Mouse (Mus musculus): ENCODE measurements around the gene 6030408B16Rik. TPM values are rescaled to one million over a fixed set of nuclear protein-coding genes. Genes with fewer than 3 reads are reported as not detected.

6030408B16Rik gene
- polyA plus RNA-seq, 1 experiment from 2014 or later: 0.48 TPM

DNA sequence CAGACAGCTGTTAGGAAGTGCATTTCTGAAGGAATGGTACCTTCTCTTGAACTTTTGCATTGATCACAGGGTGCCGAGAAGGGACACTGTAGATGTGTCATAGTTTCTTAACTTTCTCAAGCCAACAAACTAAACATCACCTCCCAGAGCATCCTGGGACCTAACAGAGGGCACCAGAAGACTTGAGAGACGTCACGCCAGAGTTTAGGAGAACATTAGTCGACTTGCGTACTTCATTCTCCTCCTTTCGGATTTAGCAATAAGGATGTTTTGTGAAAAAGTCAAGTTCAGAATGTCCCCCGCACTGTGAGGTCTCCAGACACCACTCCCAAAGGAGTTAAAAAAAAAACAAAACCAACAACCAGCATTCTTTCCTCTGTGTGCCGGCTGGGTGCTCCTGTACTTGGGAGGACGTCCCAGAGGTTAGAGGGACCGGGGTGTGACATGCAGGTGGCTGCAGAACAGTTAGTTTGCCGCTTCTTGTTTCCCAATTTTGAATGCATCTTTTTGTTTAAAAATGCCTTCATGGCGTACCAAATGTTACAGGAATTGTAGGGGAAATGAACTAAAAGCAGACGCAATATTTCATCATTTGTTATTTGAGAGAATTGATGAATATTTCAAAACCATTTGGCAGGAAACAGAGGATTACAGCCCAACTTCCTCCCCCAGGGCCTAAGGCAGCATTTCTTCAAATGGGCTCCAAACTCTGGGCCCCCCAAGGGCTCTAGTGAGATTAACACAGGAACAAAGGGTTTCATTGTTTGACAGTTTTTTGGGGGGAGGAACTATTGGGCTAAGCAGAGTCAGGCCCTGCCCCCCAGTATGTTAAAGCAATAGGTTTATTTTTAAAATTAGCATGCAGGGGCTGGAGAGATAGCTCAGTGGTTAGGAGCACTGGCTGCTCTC, 15.7 kb downstream of the 6030408B16Rik start:
- H3K36me3 ChIP-seq: no peaks in the 10 kb centered on the region
- no peak overlapping the region for H3K4me3 ChIP-seq
- H3K9ac ChIP-seq (replicated peaks): no peak overlapping the region

GRCm38 (mm10) chr15:101309493-101309892, 16.5 kb downstream of the 6030408B16Rik start:
- no peaks in the 10 kb centered on the region for H3K9me3 ChIP-seq
- no peak for ATAC-seq (replicated peaks)
- H3K4me1 ChIP-seq: no peaks in the 10 kb centered on the region
- H3K4me3 ChIP-seq: no peak overlapping the region
- H3K9ac ChIP-seq (replicated peaks): no peak overlapping the region
- H3K4me2 ChIP-seq (replicated peaks): no peak overlapping the region
- H3K36me3 ChIP-seq: no peaks in the 10 kb centered on the region
- H3K27ac ChIP-seq (replicated peaks): no peak overlapping the region
- WGBS: 46% methylated on average over 5 of the region's 5 CpGs
- no peaks in the 10 kb centered on the region for H3K27me3 ChIP-seq

More for the DNA sequence above, 15.7 kb downstream of the 6030408B16Rik start:
- ATAC-seq (replicated peaks): no peak
- Histone ChIP-seq H3K4me1 (no peaks in the 10 kb centered on the region), H3K4me2 (replicated peaks) (no peak overlapping the region), H3K27ac (replicated peaks) (no peak overlapping the region), H3K9me3 (no peaks in the 10 kb centered on the region), H3K27me3 (no peaks in the 10 kb centered on the region)
- 61% methylated on average over 13 of the region's 13 CpGs for WGBS

- Histone ChIP-seq H3K4me3 (no peak overlapping the region), H3K9me3 (no peaks in the 10 kb centered on the region), H3K27me3 (no peaks in the 10 kb centered on the region), H3K36me3 (no peaks in the 10 kb centered on the region), H3K4me1 (peaks cover 7% of the 10 kb centered on the region), H3K27ac (replicated peaks) (no peak overlapping the region), H3K9ac (replicated peaks) (no peak overlapping the region), H3K4me2 (replicated peaks) (no peak overlapping the region)
- no peak for ATAC-seq (replicated peaks)
- WGBS: 62% methylated on average over 12 of the region's 15 CpGs
Measured at GRCm38 (mm10) chr15:101311087-101311770, 18.2 kb downstream of the 6030408B16Rik start.

DNA sequence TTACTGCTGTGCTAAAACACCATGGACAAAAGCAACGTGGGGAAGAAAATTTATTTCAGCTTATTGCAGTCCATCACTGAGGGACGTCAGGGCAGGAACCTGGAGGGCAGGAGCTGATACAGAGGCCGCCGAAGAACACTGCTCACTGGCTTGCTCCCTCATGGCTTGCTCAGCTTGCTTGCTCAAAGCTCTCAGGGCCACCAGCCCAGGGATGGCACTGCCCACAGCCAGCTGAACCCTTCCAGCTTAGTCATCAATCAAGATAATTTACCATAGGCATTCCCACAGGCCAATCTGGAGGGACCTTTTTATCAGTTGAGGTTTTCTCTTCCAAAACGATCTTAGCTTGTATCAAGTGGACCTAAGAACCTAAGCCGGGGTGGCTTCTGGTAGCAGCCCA, 19.0 kb downstream of the 6030408B16Rik start:
- Histone ChIP-seq H3K4me2 (replicated peaks) (no peak overlapping the region), H3K9me3 (no peaks in the 10 kb centered on the region), H3K36me3 (no peaks in the 10 kb centered on the region), H3K4me1 (peaks cover 12% of the 10 kb centered on the region), H3K27ac (replicated peaks) (no peak overlapping the region), H3K9ac (replicated peaks) (no peak overlapping the region), H3K27me3 (no peaks in the 10 kb centered on the region), H3K4me3 (no peak overlapping the region)
- no peak for ATAC-seq (replicated peaks)
- 85% methylated on average over 6 of the region's 6 CpGs for WGBS

DNA sequence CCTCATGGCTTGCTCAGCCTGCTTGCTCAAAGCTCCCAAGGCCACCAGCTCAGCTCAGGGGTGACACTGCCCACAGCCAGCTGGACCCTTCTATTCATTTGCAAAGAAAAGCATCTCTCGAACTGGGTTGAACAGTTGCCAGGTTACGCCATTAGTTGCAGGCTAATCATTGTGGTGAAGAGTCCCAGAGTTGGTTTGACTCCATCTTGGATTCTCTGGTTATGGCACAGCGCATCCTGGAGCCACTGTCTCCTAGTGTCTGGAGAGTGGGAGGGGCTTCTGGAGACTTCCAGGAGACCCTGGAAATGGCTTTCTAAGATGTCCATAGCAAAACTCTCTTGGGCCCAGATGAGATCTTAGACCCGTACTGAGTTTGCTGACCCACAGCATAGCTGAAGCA, 22.4 kb downstream of the 6030408B16Rik start:
- no peak overlapping the region for H3K9ac ChIP-seq (replicated peaks)
- WGBS: 69% methylated on average over 4 of the region's 4 CpGs
- no peaks in the 10 kb centered on the region for H3K9me3 ChIP-seq
- H3K4me3 ChIP-seq: no peak overlapping the region
- H3K27me3 ChIP-seq: no peaks in the 10 kb centered on the region
- H3K27ac ChIP-seq (replicated peaks): no peak overlapping the region
- no peak for ATAC-seq (replicated peaks)
- H3K36me3 ChIP-seq: no peaks in the 10 kb centered on the region
- peaks cover 12% of the 10 kb centered on the region for H3K4me1 ChIP-seq
- H3K4me2 ChIP-seq (replicated peaks): no peak overlapping the region; the same call in 1 of the 2 replicates

DNA sequence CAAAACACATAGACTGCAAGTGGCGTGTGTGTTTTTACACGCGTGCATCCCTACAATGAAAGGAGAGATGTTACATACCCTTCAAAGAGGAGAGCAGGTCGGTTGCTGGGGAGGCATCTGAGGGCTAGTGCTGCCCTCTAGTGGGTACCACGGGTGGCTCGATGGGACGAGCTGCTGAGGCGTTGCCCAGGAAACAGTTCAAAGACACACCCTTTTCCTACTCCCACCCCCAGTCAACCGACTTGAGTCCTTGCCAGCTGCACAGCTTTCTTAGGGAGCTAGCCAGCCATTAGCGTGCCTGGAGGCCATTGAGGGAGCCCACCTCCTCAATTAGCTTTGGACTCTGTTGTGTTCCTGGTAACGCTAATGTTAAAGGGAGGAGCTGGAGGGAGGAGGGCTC, 22.8 kb downstream of the 6030408B16Rik start:
- WGBS: 2% methylated on average over 11 of the region's 11 CpGs
- Histone ChIP-seq H3K9ac (replicated peaks) (no peak overlapping the region), H3K4me3 (peak overlapping the region; percentile 28)

GRCm38 (mm10) chr15:101316279-101316912, 23.4 kb downstream of the 6030408B16Rik start:
- H3K36me3 ChIP-seq: no peaks in the 10 kb centered on the region
- ATAC-seq (replicated peaks): peak; percentile 52; the same call in 1 of the 2 replicates
- H3K4me3 ChIP-seq: peak overlapping the region; percentile 28
- peaks cover 12% of the 10 kb centered on the region for H3K4me1 ChIP-seq
- H3K4me2 ChIP-seq (replicated peaks): peak overlapping the region; percentile 45
- no peaks in the 10 kb centered on the region for H3K9me3 ChIP-seq
- no peak overlapping the region for H3K27ac ChIP-seq (replicated peaks)
- no peaks in the 10 kb centered on the region for H3K27me3 ChIP-seq
- 53% methylated on average over 13 of the region's 13 CpGs for WGBS
- H3K9ac ChIP-seq (replicated peaks): no peak overlapping the region

More for the DNA sequence above, 22.8 kb downstream of the 6030408B16Rik start:
- Histone ChIP-seq H3K9me3 (no peaks in the 10 kb centered on the region), H3K4me2 (replicated peaks) (peak overlapping the region; percentile 45), H3K4me1 (peaks cover 12% of the 10 kb centered on the region), H3K27me3 (no peaks in the 10 kb centered on the region), H3K27ac (replicated peaks) (no peak overlapping the region), H3K36me3 (no peaks in the 10 kb centered on the region)
- peak; percentile 87 for ATAC-seq (replicated peaks)

- no peaks in the 10 kb centered on the region for H3K36me3 ChIP-seq
- no peaks in the 10 kb centered on the region for H3K9me3 ChIP-seq
- no peak overlapping the region for H3K4me2 ChIP-seq (replicated peaks)
- peaks cover 12% of the 10 kb centered on the region for H3K4me1 ChIP-seq
- H3K9ac ChIP-seq (replicated peaks): no peak overlapping the region
- WGBS: 83% methylated on average over 18 of the region's 18 CpGs
- H3K27ac ChIP-seq (replicated peaks): no peak overlapping the region
- ATAC-seq (replicated peaks): no peak
- no peaks in the 10 kb centered on the region for H3K27me3 ChIP-seq
- H3K4me3 ChIP-seq: no peak overlapping the region
Measured at GRCm38 (mm10) chr15:101316913-101317813, 24.2 kb downstream of the 6030408B16Rik start.

GRCm38 (mm10) chr15:101317814-101318500, 24.9 kb downstream of the 6030408B16Rik start:
- no peak overlapping the region for H3K4me3 ChIP-seq
- H3K36me3 ChIP-seq: no peaks in the 10 kb centered on the region
- WGBS: 75% methylated on average over 2 of the region's 2 CpGs
- ATAC-seq (replicated peaks): no peak
- no peaks in the 10 kb centered on the region for H3K27me3 ChIP-seq
- H3K9me3 ChIP-seq: no peaks in the 10 kb centered on the region
- no peak overlapping the region for H3K9ac ChIP-seq (replicated peaks)
- H3K4me1 ChIP-seq: peaks cover 12% of the 10 kb centered on the region
- H3K27ac ChIP-seq (replicated peaks): no peak overlapping the region
- H3K4me2 ChIP-seq (replicated peaks): no peak overlapping the region

DNA sequence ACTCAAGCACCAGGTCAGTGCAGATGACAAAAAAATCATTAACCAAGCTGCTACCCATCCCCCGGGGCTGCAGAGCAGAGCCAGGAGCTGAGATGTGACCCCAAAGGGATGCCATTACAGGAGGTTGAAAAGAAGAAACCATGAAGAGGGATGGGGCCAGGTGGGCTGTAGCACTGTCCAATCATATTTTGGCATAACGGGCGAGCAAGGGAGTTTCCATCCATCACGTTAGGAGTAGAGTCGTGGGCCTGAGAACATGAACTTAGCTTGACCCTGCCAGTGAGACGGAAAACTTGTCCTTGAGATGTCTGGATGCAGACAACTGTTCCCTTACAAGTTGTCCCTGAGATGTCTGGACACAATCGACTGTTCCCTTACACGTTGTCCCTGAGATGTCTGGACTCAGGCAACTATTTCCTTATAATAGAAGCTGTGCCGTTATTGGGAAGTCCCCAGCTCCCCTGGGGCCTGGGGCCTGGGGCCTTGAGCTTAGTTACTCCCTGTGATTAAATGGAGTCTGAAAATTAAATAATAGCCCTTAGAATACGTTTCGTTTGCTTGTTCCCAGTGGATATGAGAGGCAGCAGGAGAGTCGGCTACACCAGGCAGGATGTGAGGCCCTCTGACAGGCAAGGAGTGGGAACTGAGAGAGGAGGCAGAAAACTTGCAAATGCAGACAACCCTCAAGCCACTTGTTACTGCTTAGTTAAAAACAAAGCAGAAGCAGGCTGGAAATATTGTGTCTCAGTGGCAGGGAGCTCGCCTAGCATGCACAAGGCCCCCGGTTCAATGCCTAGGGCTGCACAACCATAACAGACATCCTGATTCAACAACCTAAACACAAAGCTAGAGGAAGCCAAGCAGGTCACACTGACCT, 26.1 kb downstream of the 6030408B16Rik start:
- Histone ChIP-seq H3K4me3 (no peak overlapping the region), H3K9me3 (no peaks in the 10 kb centered on the region), H3K27me3 (no peaks in the 10 kb centered on the region), H3K4me1 (peaks cover 12% of the 10 kb centered on the region), H3K4me2 (replicated peaks) (no peak overlapping the region), H3K36me3 (no peaks in the 10 kb centered on the region), H3K9ac (replicated peaks) (no peak overlapping the region), H3K27ac (replicated peaks) (no peak overlapping the region)
- WGBS: 68% methylated on average over 14 of the region's 14 CpGs
- no peak for ATAC-seq (replicated peaks)
